Mouse (Mus musculus): Measurements from ENCODE around the gene Klc1. TPM values are rescaled to one million over a fixed set of nuclear protein-coding genes. Genes with fewer than 3 reads are reported as not detected.
A peak's percentile ranks its signal among the peaks of the same experiment; 100 is the strongest.
"Not testable (repeated sequence)": the region's sequence is repeated elsewhere in the genome, so short reads cannot be mapped to it uniquely, and the experiment has no call there.

Klc1 gene
- polyA plus RNA-seq (2012; ENCODE audit: insufficient read depth, insufficient read length, low replicate concordance, missing spikeins), result 135 and 1,741 TPM in 2 replicates

DNA sequence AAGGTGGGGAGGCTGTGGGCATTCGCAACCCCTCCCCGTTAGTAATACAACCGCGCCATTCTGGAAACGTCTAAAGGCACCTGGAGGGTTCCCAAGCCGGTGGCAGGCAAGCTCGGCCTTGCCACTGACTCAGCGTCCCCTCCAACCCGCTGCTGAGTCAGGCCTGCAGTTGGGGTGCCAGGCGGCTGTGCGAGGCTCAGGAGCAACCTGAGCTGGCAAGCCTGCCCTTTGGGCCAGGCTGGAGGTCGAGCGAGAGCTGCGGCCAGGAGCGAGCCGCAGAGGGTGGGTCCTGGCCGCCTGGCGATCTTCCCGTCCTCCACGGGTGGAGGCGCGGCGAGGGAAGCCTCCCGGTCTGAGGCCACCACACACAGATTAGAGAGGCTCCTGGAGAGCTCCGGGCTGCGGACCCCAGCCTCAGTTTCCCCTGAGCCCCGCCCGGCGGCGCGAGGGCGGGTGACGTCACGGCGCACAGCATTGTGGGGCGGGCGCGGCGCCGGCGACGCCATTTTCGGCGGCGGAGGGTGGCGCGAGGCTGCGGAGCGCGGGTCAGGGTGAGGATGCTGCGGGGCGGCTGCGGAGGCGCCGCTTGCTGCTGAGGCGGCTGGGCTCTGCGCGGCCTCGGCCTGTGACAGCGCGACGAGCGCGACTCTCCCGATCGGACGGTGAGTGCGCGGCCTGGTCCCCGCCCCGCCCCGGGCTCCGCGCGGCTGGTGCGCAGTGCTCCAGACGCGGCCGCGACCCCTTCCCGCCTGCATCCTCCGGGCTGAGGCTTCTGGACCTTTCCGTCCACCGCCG, at the start of gene Klc1:
Klc1 (plus strand) TSS at position 469 of the 795 bp plus-strand sequence.
- H3K27ac ChIP-seq (ENCODE audit: insufficient read depth, low read depth, low read length), result peak within 1 kb of the TSS; percentile 98
- peaks cover 30% of the 10 kb centered on the region for H3K4me1 ChIP-seq (ENCODE audit: control insufficient read depth, insufficient read depth, low read length)
- under 1% methylated on average over 80 of the region's 85 CpGs for WGBS
- TF ChIP-seq CTCF (IDR thresholded peaks at IDR 0.05; ENCODE audit: insufficient read depth, low read depth, low read length) (no peak), POLR2A (IDR thresholded peaks at IDR 0.05; ENCODE audit: insufficient read depth, low read depth, low read length) (peak; percentile 89)
- peak within 1 kb of the TSS; percentile 88 for H3K4me3 ChIP-seq (ENCODE audit: insufficient read depth, low read depth, low read length)

DNA sequence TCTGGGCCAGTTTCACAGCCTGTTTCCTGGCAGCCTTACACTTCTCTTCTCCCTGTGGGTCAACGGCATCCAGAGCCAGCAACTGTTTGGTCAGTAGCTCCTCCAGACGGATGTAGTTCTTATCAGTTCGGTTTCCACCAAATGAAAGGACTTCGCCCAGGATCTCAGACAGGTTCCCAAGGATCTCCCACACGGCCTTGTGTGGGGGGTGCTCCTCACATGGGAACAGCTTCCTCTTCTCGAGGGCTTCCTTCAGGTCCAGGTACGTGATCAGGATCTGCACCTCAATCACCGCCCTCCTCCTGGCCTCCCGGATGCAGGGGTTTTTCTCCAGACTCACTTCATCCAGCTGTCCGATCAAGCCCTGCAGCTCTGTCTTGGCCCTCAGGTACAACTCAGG, 48.6 kb upstream of the Klc1 start:
- Histone ChIP-seq H3K27ac (ENCODE audit: insufficient read depth, low read depth, low read length) (no peak overlapping the region), H3K4me1 (ENCODE audit: control insufficient read depth, insufficient read depth, low read length) (peaks cover 36% of the 10 kb centered on the region), H3K4me3 (ENCODE audit: insufficient read depth, low read depth, low read length) (no peak overlapping the region)
- TF ChIP-seq POLR2A (IDR thresholded peaks at IDR 0.05; ENCODE audit: insufficient read depth, low read depth, low read length) (no peak), CTCF (IDR thresholded peaks at IDR 0.05; ENCODE audit: insufficient read depth, low read depth, low read length) (no peak)
- WGBS, result 86% methylated on average over 10 of the region's 10 CpGs

DNA sequence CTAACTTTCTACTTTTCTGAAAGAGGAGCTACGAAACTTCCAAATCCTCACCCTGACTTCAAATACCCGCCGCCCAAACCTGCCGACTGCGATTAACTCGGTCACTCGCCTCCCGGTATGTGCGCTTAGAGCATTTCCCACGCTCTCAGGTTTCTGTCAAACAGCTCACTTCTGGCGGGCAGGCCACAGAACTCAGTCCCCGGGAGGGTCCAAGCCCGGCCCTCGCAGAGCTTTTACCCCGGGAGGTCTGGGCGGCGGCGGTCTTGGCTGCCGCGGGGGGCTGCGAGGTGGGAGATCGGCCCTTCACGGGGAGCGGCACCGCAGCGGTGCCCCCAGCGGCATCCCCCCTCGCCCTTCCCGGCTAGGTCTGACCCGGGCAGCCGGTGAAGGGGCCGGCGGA, 46.2 kb upstream of the Klc1 start:
- H3K4me3 ChIP-seq (ENCODE audit: insufficient read depth, low read depth, low read length), result peak overlapping the region; percentile 79
- TF ChIP-seq POLR2A (IDR thresholded peaks at IDR 0.05; ENCODE audit: insufficient read depth, low read depth, low read length), result no peak
- no peak for TF ChIP-seq CTCF (IDR thresholded peaks at IDR 0.05; ENCODE audit: insufficient read depth, low read depth, low read length)
- WGBS, result under 1% methylated on average over 33 of the region's 33 CpGs

DNA sequence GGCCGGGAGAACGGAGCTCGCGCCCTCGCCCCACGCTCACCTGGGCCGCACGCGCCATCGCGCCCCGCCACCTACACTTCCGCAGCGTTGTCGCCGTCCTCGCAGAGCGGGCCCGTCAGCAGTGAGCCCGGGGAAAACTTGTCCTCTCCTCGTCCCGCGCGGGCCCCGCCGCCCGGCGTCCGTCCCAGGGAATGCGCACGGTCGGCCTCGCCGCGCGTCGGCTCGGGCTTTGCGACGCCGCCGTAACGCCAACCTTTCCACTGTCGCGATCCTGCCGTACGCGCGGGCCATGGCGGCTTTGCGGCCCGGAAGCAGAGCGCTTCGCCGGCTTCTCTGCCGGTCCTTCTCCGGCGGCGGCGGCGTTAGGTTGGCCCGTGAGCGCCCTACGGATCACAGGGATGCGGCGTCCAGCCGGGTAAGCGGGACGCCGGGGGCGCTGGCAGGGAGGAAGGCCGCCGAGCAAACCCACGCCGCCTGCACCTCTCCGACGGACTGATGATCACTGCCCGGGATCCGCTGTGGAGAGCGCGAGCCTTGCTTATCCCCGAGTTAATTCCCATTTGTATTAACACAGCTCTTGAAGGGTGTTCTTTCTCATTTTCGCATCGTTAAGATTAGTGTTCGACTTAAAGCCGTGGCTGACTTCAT, 45.5 kb upstream of the Klc1 start, which contains the start of the genes Bag5 and Apopt1:
Bag5 (minus strand) TSS at position 254 of the 648 bp plus-strand sequence.
Apopt1 (plus strand) TSS at position 258 of the 648 bp plus-strand sequence.
- Histone ChIP-seq H3K4me3 (ENCODE audit: insufficient read depth, low read depth, low read length) (peak within 1 kb of the TSS; percentile 79), H3K27ac (ENCODE audit: insufficient read depth, low read depth, low read length) (peak within 1 kb of the TSS; percentile 70), H3K4me1 (ENCODE audit: control insufficient read depth, insufficient read depth, low read length) (peaks cover 34% of the 10 kb centered on the region)
- under 1% methylated on average over 84 of the region's 86 CpGs for WGBS
- TF ChIP-seq POLR2A (IDR thresholded peaks at IDR 0.05; ENCODE audit: insufficient read depth, low read depth, low read length), result peak; percentile 71
- no peak for TF ChIP-seq CTCF (IDR thresholded peaks at IDR 0.05; ENCODE audit: insufficient read depth, low read depth, low read length)

More for the DNA sequence above, 46.2 kb upstream of the Klc1 start:
- peaks cover 34% of the 10 kb centered on the region for H3K4me1 ChIP-seq (ENCODE audit: control insufficient read depth, insufficient read depth, low read length)
- H3K27ac ChIP-seq (ENCODE audit: insufficient read depth, low read depth, low read length), result peak overlapping the region; percentile 61

DNA sequence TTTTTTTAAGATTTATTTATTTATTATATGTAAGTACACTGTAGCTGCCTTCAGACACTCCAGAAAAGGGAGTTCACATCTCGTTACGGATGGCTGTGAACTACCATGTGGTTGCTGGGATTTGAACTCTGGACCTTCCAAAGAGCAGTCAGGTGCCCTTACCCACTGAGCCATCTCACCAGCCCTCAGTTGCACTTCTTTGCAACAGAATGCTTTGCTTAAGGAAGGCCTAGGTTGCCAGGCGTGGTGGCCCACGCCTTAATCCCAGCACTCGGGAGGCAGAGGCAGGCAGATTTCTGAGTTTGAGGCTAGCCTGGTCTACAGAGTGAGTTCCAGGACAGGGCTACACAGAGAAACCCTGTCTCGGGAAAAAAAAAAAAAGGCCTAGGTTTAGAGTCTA, 44.8 kb upstream of the Klc1 start:
- peaks cover 35% of the 10 kb centered on the region for H3K4me1 ChIP-seq (ENCODE audit: control insufficient read depth, insufficient read depth, low read length)
- 57% methylated on average over 6 of the region's 6 CpGs for WGBS
- H3K27ac ChIP-seq (ENCODE audit: insufficient read depth, low read depth, low read length), result not testable (repeated sequence)
- H3K4me3 ChIP-seq (ENCODE audit: insufficient read depth, low read depth, low read length), result peak overlapping the region; percentile 11; the same call in 1 of the 2 replicates

DNA sequence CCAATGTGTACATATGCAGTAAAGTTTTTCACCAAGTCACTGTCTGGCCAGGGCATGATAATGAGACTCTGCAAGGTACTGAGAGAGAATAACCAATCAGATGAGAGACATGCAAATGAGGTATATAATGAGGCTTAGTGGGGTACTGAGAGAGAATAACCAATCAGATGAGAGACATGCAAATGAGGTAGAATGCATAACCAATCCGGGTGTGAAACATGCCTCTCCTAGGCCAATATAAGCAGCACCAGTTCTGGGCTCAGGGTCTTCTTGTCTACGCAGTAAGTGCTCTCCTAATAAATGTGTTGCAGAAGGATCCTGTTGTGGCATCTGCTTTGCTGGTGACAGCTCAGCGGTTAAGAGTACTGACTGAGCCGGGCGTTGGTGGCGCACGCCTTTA, 42.1 kb upstream of the Klc1 start:
- 93% methylated on average over 7 of the region's 7 CpGs for WGBS
- H3K4me3 ChIP-seq (ENCODE audit: insufficient read depth, low read depth, low read length), result no peak overlapping the region
- H3K27ac ChIP-seq (ENCODE audit: insufficient read depth, low read depth, low read length), result no peak overlapping the region
- TF ChIP-seq POLR2A (IDR thresholded peaks at IDR 0.05; ENCODE audit: insufficient read depth, low read depth, low read length), result no peak
- no peak for TF ChIP-seq CTCF (IDR thresholded peaks at IDR 0.05; ENCODE audit: insufficient read depth, low read depth, low read length)
- peaks cover 34% of the 10 kb centered on the region for H3K4me1 ChIP-seq (ENCODE audit: control insufficient read depth, insufficient read depth, low read length)

DNA sequence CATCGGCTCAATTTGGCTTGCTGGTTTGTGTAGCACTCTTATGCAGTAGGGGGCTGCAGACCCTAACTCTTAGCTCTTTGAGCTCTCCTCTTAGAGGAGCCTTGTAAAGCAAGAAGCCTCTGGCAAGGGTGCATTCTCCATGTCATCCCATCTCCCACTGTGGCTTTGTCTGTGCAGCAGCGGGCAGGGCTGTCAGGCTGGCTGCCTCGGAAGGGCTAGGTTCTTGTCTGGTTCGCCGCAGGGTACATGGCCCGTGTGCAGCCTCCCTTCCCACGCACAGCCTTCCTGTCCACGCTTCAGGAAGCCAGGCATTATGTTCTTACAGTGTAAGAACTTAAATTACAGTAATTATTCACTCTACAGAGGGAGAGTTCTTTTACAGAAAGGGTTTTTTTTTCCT, 40.0 kb upstream of the Klc1 start:
- TF ChIP-seq POLR2A (IDR thresholded peaks at IDR 0.05; ENCODE audit: insufficient read depth, low read depth, low read length) (no peak), CTCF (IDR thresholded peaks at IDR 0.05; ENCODE audit: insufficient read depth, low read depth, low read length) (no peak)
- Histone ChIP-seq H3K4me3 (ENCODE audit: insufficient read depth, low read depth, low read length) (no peak overlapping the region), H3K27ac (ENCODE audit: insufficient read depth, low read depth, low read length) (peak overlapping the region; percentile 99), H3K4me1 (ENCODE audit: control insufficient read depth, insufficient read depth, low read length) (peaks cover 30% of the 10 kb centered on the region)
- 11% methylated on average over 8 of the region's 8 CpGs for WGBS

DNA sequence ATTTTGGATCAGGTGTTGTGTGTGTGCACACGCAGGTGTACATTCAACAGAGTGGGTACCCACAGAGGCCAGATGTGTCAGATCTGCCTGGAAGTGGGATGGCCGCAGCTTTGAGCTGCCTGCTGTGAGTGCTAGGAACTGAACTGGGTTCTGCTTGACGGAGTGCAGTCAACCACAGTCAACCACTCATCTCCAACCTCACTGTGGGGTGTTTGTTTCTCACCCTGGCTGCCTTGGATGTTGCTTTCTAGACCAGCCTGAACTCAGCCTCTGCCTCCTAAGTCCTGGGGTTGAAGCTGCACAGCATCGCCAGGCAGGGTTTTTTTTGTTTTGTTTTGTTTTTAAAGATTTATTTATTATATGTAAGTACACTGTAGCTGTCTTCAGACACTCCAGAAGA, 38.4 kb upstream of the Klc1 start:
- WGBS, result 73% methylated on average over 4 of the region's 4 CpGs
- TF ChIP-seq POLR2A (IDR thresholded peaks at IDR 0.05; ENCODE audit: insufficient read depth, low read depth, low read length) (no peak), CTCF (IDR thresholded peaks at IDR 0.05; ENCODE audit: insufficient read depth, low read depth, low read length) (no peak)
- Histone ChIP-seq H3K4me3 (ENCODE audit: insufficient read depth, low read depth, low read length) (no peak overlapping the region), H3K4me1 (ENCODE audit: control insufficient read depth, insufficient read depth, low read length) (peaks cover 32% of the 10 kb centered on the region), H3K27ac (ENCODE audit: insufficient read depth, low read depth, low read length) (peak overlapping the region; percentile 99)

DNA sequence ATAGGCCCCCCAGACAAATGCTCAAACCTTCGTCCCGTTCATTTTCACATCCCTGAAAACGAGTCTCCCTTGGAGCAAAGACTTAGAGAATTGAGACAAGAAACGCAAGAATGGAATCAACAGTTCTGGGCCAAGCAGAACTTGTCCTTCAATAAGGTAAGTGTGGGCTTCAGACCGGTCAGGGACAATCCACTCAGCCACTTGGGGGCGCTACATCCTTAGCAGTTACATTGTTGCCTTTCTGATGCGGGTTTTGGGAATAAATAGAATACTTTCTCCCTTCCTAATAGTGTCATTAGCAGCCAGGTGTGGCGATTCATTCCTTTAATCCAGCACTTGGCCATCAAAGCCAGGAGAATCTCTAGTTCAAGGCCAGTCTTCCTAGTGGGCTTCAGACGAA, 36.0 kb upstream of the Klc1 start:
- 67% methylated on average over 9 of the region's 9 CpGs for WGBS
- TF ChIP-seq CTCF (IDR thresholded peaks at IDR 0.05; ENCODE audit: insufficient read depth, low read depth, low read length) (no peak), POLR2A (IDR thresholded peaks at IDR 0.05; ENCODE audit: insufficient read depth, low read depth, low read length) (no peak)
- Histone ChIP-seq H3K4me1 (ENCODE audit: control insufficient read depth, insufficient read depth, low read length) (peaks cover 39% of the 10 kb centered on the region), H3K27ac (ENCODE audit: insufficient read depth, low read depth, low read length) (no peak overlapping the region), H3K4me3 (ENCODE audit: insufficient read depth, low read depth, low read length) (no peak overlapping the region)
